Mouse (Mus musculus) lung, postnatal 14 days (tissue): ENCODE results near the gene Tmem101.

Experiments used
- DNase-seq: peaks from one replicate; pipeline ENCODE4 v3.0.0; 2021

Tmem101 gene

GRCm38 (mm10) chr11:102147213-102147989 is 8.8 kb downstream of the Tmem101 start:
- DNase-seq: no peak

- DNase-seq: no peak
These were observed 9.7 kb downstream of the Tmem101 start for GRCm38 (mm10) chr11:102146531-102146930.

GRCm38 (mm10) chr11:102146005-102146404 is 10.2 kb downstream of the Tmem101 start:
- no peak for DNase-seq

- no peak for DNase-seq
These were observed 10.7 kb downstream of the Tmem101 start, which contains the start of gene Nags for GRCm38 (mm10) chr11:102145471-102146001. Gene Nags (plus strand): TSS chr11:102145513.

DNA sequence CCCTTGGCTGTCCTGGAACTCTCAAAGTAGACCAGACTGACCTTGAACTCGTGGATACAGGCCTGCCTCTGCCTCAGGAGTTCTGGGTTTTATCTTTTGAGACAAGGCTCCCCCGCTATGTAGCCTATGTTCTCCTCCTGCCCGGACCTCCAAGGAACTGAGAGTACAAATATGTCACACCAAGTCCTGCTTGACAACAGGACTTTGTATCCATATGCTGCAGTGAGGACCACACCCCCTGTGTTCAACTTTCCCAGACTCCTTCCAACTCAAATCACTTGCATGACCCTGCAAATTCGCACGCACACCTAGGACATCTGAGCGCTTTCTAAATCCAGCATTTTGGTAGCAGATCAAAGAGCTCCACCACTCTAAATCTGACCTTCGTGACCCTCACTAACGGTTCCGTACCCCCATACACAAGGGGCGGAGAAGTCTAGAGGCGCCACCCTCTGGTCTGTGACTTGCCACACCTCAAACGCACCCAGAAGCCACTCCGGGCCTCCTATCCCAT is 11.2 kb downstream of the Tmem101 start:
- DNase-seq: no peak

DNA sequence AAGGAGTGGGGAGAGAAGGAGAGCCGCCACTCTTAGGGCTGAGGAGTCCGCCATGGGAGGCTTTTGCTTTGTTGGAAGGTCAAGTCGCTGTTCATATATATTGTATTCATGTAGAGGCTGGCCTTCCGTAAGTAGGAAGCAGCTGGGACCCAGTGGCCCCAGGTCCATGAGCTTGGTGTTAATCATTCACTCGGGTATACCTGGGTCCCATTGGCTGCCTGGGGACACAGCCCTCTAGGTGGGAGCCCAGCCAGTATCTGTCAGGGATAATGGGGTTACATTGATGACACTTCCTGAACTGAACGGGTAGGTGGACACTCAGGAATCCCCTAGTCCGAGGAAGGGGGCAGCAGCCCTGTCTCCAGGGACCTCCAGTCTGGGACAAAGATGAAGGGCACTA is 13.8 kb downstream of the Tmem101 start:
- no peak for DNase-seq

- DNase-seq: peak; percentile 72
These were observed 15.7 kb downstream of the Tmem101 start for GRCm38 (mm10) chr11:102140508-102140907.

GRCm38 (mm10) chr11:102138447-102138740 is 17.8 kb downstream of the Tmem101 start:
- peak; percentile 76 for DNase-seq

GRCm38 (mm10) chr11:102137625-102138446 is 18.4 kb downstream of the Tmem101 start:
- no peak for DNase-seq

- no peak for DNase-seq
These were observed 21.7 kb downstream of the Tmem101 start for GRCm38 (mm10) chr11:102134516-102134915.

DNA sequence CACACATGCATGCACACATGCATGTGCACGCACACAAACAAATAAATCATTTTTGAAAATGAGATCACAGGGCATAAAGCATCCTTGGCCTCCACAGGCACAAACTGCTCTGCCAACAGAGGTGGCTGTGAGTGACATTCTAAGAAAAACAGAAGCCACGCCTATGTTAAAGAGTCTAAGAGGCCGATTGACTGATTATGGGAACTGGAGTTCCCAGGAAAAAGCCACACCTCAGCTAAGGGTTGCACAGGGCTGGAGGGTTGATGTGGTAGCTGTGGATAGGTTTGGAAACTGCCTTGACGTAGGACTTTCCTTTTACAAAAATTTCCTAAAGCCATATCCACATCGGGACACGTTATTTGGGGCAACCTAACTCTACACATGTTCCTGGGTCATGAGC is 38.8 kb downstream of the Tmem101 start:
- DNase-seq: no peak

- no peak for DNase-seq
These were observed 40.0 kb downstream of the Tmem101 start for GRCm38 (mm10) chr11:102116241-102116640.

GRCm38 (mm10) chr11:102111576-102111975 is 44.6 kb downstream of the Tmem101 start:
- no peak for DNase-seq

GRCm38 (mm10) chr11:102107732-102108131 is 48.5 kb downstream of the Tmem101 start, which contains the start of gene Pyy:
Gene Pyy (minus strand): TSS chr11:102107832.
- no peak for DNase-seq

DNA sequence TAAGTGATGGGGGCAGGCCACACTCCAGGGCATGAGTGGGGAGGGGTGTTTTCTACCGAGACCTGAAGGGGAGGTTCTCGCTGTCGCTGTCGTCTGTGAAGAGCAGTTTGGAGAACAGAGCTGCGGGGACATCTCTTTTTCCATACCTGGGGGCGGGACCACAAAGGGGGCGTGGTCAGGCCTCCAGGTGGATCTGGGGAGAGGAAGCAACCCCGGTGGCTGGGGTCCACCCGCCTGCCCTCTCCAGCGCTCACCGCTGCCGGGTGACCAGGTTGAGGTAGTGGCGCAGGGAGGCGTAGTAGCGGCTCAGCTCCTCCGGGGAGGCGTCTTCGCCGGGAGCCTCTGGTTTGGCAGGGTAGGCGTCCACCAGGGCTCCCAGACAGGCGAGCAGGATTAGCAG is 49.3 kb downstream of the Tmem101 start:
- DNase-seq: no peak
